Mouse (Mus musculus) kidney, embryonic 16.5 days (tissue): ENCODE measurements around the gene Mrnip. TPM values are rescaled to one million over a fixed set of nuclear protein-coding genes. Genes with fewer than 3 reads are reported as not detected.
A peak's percentile ranks its signal among the peaks of the same experiment; 100 is the strongest.

ENCODE experiments used
- ATAC-seq: fragments of 200-750 bp; cut with Nextera tagmentation; 2 replicates; pipeline ENCODE4 v1.8.0; 2017; ENCODE audit warnings: moderate TSS enrichment; ENCODE audit not compliant: low FRiP score, low TSS enrichment
- H3K27ac ChIP-seq: fragments of 300-500 bp; sonication (generic); 2 replicates; pipeline ENCODE4 v1.5.1; 2014; ENCODE audit warnings: low read length
- H3K27me3 ChIP-seq: fragments of 300-500 bp; sonication (generic); 2 replicates; pipeline ENCODE4 v1.6.1; 2014; ENCODE audit warnings: low read length, control low read depth, mixed read lengths; ENCODE audit not compliant: insufficient read depth
- H3K36me3 ChIP-seq: fragments of 300-500 bp; sonication (generic); 2 replicates; pipeline ENCODE4 v1.6.1; 2014; ENCODE audit warnings: low read length, control low read depth, mixed read lengths; ENCODE audit not compliant: insufficient read depth
- H3K4me1 ChIP-seq: fragments of 300-500 bp; sonication (generic); 2 replicates; pipeline ENCODE4 v1.6.1; 2014; ENCODE audit warnings: low read length, control low read depth, mixed read lengths; ENCODE audit not compliant: insufficient read depth
- H3K4me2 ChIP-seq: fragments of 300-500 bp; sonication (generic); replicated peaks from 2 replicates; pipeline ENCODE4 v1.6.1; 2014; ENCODE audit warnings: low read depth, low read length
- H3K4me3 ChIP-seq: fragments of 300-500 bp; sonication (generic); 2 replicates; pipeline ENCODE4 v1.5.1; 2014; ENCODE audit warnings: mild to moderate bottlenecking, low read length
- H3K9ac ChIP-seq: fragments of 300-500 bp; sonication (generic); replicated peaks from 2 replicates; pipeline ENCODE4 v1.6.1; 2014; ENCODE audit warnings: low read length
- H3K9me3 ChIP-seq: fragments of 300-500 bp; sonication (generic); 2 replicates; pipeline ENCODE4 v1.6.1; 2016; ENCODE audit warnings: low read length, control low read depth
- WGBS: fragments of 180-500 bp; shearing (Covaris S2); extraction: QIAGEN DNeasy Blood & Tissue Kit; methylation state at CpG from one replicate; pipeline ENCODE4 v1.1.7; 2014; 5-methylcytosine and 5-hydroxymethylcytosine counted together
- polyA plus RNA-seq: library from polyadenylated mRNA; unstranded; fragments of >200 nt; fragmentation: Nextera tagmentation; extraction: Ambion mirVana; gene quantifications from 2 replicates; pipeline ENCODE4 v1.2.1, GENCODE M21; 2015

Mrnip gene
- polyA plus RNA-seq, 1 experiment from 2014 or later: 21.7 TPM

DNA sequence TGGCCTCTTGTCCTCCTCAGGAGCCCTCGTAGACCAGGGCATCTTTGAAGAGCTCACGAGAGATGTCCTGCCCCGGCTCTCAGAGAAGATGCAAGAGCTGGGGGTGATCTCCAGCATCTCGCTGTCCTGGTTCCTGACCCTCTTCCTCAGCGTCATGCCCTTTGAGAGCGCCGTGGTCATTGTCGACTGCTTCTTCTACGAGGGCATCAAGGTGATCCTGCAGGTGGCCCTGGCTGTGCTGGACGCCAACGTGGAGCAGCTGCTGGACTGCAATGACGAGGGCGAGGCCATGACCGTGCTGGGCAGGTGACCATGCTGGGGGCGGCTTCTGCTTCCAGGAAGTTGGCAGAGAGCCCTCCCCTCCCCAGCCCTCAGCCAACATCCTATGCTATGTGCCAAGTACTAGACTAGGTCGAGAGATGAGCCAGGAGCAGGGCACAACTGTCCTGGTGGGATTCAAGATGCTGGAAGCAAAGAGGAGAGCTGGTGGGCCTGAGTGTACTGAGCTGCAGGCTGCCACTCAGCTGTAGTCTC lies 17.5 kb upstream of the Mrnip start:
- Histone ChIP-seq H3K4me3 (no peak overlapping the region), H3K9me3 (no peaks in the 10 kb centered on the region), H3K4me2 (no peak overlapping the region), H3K9ac (no peak overlapping the region), H3K27ac (no peak overlapping the region), H3K36me3 (peaks cover 62% of the 10 kb centered on the region), H3K4me1 (peaks cover 10% of the 10 kb centered on the region), H3K27me3 (no peaks in the 10 kb centered on the region)
- no peak for ATAC-seq
- 89% methylated on average over 16 of the region's 16 CpGs for WGBS

DNA sequence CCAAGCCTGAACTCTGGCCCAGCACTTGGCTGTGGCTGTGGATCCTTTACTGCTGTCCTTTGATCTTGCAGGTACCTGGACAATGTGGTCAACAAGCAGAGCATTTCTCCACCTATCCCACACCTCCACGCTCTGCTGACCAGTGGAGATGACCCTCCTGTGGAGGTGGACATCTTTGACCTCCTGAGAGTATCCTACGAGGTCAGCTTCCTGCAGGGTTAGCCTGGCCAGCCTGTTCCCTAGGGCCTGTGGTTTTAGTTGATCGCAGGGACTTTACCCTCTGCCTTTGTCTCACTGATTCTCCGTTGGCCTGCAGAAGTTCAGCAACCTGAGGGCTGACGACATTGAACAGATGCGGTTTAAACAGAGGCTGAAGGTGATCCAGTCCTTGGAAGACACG lies 15.9 kb upstream of the Mrnip start:
- H3K4me2 ChIP-seq: no peak overlapping the region
- H3K27me3 ChIP-seq: no peaks in the 10 kb centered on the region
- no peak for ATAC-seq
- WGBS: 86% methylated on average over 7 of the region's 7 CpGs
- peaks cover 56% of the 10 kb centered on the region for H3K36me3 ChIP-seq
- no peak overlapping the region for H3K4me3 ChIP-seq
- no peak overlapping the region for H3K9ac ChIP-seq
- H3K27ac ChIP-seq: no peak overlapping the region
- no peaks in the 10 kb centered on the region for H3K9me3 ChIP-seq
- H3K4me1 ChIP-seq: peaks cover 10% of the 10 kb centered on the region

DNA sequence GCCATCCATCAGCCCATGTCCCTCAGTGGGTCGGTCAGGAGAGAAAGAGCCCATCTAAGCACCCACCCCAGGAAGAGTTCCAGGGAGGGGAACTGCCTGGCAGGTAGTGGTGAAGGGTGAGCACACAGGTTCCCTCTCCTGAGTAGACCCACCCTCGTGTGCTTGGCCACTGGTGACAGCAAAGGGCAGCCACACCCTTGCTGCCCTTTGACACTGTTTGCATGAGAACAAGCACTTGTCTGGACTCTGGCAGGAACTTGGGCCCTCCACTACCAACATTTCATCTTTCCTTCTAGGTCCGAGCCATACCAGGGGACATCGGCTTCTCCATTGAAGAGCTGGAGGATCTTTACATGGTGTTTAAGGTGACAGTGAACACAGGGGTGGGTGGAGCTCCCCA lies 14.9 kb upstream of the Mrnip start:
- peaks cover under 1% of the 10 kb centered on the region; the same call in 1 of the 2 replicates for H3K4me1 ChIP-seq
- no peak overlapping the region for H3K9ac ChIP-seq
- H3K4me3 ChIP-seq: no peak overlapping the region
- H3K27me3 ChIP-seq: no peaks in the 10 kb centered on the region
- ATAC-seq: no peak
- H3K4me2 ChIP-seq: no peak overlapping the region
- H3K27ac ChIP-seq: no peak overlapping the region
- no peaks in the 10 kb centered on the region for H3K9me3 ChIP-seq
- H3K36me3 ChIP-seq: peaks cover 60% of the 10 kb centered on the region
- 74% methylated on average over 4 of the region's 4 CpGs for WGBS

DNA sequence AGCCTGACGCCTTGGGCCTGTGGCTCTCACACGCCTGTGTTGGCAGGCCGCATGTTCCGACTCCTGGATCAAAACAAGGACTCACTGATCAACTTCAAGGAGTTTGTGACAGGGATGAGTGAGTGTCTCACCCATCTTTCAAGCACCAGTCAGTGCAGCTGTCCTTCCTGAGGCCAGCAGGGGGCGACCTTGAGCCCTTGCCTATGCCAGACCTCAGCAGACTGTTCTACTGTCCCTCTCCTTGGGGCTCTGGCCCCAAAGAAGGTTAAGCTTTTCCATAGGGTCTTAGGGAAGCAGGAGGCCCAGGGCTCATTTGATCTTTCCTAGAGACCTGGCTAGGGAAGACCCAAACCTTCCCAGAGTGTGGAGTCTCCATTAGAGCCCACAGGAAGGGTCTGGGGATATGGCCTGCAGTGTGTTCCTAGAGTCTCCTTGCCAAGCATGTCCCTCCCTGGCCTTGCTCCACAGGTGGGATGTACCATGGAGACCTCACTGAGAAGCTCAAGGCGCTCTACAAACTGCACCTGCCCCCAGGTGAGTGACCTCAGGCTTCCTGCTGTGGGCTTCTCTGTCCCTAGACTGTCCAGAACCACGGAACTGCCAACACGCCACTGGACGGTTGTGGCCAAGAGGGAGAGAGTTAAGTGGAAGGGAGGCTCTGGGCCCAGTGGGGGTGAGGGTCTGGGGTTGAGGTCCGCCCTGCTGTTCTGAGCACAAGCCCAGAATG lies 12.5 kb upstream of the Mrnip start:
- Histone ChIP-seq H3K36me3 (peaks cover 48% of the 10 kb centered on the region), H3K4me3 (no peak overlapping the region), H3K27ac (no peak overlapping the region), H3K27me3 (no peaks in the 10 kb centered on the region), H3K9me3 (no peaks in the 10 kb centered on the region), H3K4me1 (no peaks in the 10 kb centered on the region), H3K4me2 (no peak overlapping the region), H3K9ac (no peak overlapping the region)
- WGBS: 61% methylated on average over 10 of the region's 10 CpGs
- peak; percentile 46 for ATAC-seq

DNA sequence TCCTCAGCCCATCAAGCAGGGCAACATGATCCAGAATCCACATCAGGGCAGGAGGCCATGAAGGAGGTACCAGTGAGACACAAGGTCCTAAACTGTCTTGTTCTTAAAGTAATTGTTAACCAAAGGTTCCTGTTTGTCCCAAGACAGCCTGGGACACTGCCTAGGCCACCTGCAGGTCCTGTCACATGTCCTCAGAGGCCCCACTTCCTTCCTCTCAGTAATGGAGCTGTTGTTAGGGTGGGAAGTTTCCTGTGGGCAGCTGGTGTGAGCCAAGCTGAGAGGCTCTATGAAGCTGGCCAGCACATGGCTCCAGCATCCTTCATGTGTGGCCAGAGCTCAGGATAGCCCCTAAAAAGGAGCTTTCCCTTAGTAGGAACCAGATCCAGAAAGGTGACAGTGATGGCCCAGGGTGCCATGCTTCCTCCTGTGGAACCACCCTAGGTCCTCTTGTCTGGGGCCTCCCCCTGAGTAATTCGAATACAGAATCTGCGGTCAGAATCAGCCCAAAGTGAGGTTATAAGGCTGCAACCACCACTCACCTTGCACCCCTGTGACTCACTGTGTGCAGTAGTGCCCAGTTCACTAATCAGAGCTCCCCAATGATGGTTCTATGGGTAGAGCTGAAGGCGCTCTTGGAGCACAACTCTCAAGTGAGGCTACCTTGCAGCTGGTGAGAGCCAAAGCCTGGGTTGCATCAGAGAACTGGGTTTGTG lies 11.8 kb upstream of the Mrnip start:
- Histone ChIP-seq H3K4me2 (no peak overlapping the region), H3K27me3 (no peaks in the 10 kb centered on the region), H3K36me3 (peaks cover 41% of the 10 kb centered on the region), H3K9me3 (no peaks in the 10 kb centered on the region), H3K9ac (no peak overlapping the region), H3K4me3 (no peak overlapping the region), H3K4me1 (no peaks in the 10 kb centered on the region), H3K27ac (no peak overlapping the region)
- whole genome bisulfite sequencing: 87% methylated on average over 3 of the region's 3 CpGs
- no peak for ATAC-seq

DNA sequence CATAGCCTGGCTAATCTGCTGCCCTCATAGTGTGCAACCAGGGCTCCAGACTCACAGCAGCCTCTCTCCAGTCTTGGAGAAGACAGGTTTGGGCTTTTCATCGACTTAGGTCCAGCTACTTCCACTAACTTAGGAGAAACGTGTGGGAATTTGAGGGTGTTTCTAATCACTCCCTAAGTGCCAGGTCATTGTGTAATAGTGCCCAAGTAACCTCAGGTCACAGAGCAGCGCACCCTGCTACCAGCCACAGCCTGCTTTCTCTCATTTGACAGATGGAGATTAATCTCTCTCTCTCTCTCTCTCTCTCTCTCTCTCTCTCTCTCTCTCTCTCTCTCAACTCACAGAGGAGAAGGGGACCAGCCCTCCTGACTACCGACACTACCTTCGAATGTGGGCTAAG lies 5.9 kb upstream of the Mrnip start:
- ATAC-seq: no peak
- WGBS: 84% methylated on average over 5 of the region's 5 CpGs

DNA sequence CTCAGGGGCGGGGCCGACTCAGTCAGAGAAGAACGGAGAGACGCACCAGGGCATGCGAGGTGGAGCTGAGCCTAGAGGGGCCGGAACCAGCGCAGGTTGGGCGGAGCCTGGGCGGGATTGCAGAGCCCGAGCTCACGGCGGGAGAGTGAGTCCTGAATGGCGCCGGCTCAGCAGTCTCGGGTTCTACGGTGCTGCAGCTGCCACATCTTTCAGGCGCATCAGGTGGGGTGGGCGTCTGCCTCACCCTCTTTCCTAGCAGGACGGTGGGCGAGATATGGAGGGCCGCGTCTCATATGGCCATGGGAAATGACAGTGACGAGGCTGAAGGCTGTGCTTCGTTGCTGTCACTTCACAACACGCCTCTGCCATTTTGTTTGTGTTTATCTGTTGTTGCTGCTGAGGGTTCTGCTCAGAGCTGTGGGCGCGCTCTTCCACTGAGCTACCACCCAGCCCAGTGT lies 515 bp downstream of the Mrnip start:
- peaks cover 17% of the 10 kb centered on the region for H3K36me3 ChIP-seq
- H3K27ac ChIP-seq: peak overlapping the region; percentile 17; the same call in 1 of the 2 replicates
- ATAC-seq: peak; percentile 99
- H3K9ac ChIP-seq: peak overlapping the region; percentile 79
- H3K9me3 ChIP-seq: no peaks in the 10 kb centered on the region
- H3K4me2 ChIP-seq: peak overlapping the region; percentile 87
- H3K4me1 ChIP-seq: peaks cover 6% of the 10 kb centered on the region
- WGBS: under 1% methylated on average over 27 of the region's 27 CpGs
- peak overlapping the region; percentile 71 for H3K4me3 ChIP-seq
- no peaks in the 10 kb centered on the region for H3K27me3 ChIP-seq

More for the DNA sequence above, 5.9 kb upstream of the Mrnip start:
- Histone ChIP-seq H3K4me3 (no peak overlapping the region), H3K4me1 (no peaks in the 10 kb centered on the region), H3K27ac (no peak overlapping the region), H3K36me3 (peaks cover 40% of the 10 kb centered on the region), H3K9ac (no peak overlapping the region), H3K4me2 (no peak overlapping the region), H3K9me3 (no peaks in the 10 kb centered on the region), H3K27me3 (no peaks in the 10 kb centered on the region)

DNA sequence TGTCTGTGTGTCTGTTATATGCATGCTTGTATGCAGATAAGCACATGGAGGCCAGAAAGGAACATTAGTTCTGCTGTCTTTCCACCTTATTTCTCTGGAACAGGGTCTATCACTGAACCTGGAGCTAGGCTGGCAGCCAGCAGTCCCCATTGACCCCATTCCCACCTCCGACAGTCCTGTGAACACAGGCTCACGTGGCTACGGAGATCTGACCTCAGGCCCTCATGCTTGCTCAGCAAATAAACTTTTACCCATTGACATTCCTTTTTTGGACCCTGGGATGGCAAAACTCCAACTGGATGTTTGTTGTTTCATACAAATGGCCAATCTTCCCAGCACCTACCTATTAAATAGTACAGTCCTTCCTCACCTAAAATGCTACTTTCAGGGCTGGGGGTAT lies 2.1 kb downstream of the Mrnip start:
- no peak for ATAC-seq
- Histone ChIP-seq H3K9ac (no peak overlapping the region), H3K4me3 (no peak overlapping the region), H3K27me3 (no peaks in the 10 kb centered on the region), H3K9me3 (no peaks in the 10 kb centered on the region), H3K27ac (peak overlapping the region; percentile 26), H3K36me3 (peaks cover 8% of the 10 kb centered on the region), H3K4me1 (peaks cover 6% of the 10 kb centered on the region), H3K4me2 (no peak overlapping the region)
- 75% methylated on average over 3 of the region's 3 CpGs for WGBS

DNA sequence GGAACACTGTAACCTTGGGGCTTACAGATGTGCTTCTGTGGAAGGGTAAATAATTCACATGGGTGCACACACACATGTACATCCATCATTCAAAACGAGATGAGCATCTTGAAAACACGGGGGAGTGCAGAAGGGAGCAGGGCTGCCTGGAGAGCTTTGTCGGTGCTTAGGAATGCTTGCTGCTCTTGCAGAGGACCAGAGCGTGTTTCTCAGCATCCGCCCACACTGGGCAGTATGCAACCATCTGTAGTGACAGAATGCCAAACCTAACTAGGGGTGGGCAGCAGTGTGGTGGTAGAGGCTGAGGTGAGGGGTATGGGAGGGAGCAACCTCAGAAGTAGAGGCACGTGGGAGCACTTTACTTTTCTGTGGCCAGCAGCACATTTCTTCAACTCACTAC lies 2.9 kb downstream of the Mrnip start:
- no peak for ATAC-seq
- Histone ChIP-seq H3K27ac (no peak overlapping the region), H3K4me1 (peaks cover 6% of the 10 kb centered on the region)

More for the DNA sequence above, 2.9 kb downstream of the Mrnip start:
- no peak overlapping the region for H3K9ac ChIP-seq
- 58% methylated on average over 6 of the region's 6 CpGs for WGBS
- H3K4me2 ChIP-seq: no peak overlapping the region
- no peaks in the 10 kb centered on the region for H3K27me3 ChIP-seq
- H3K4me3 ChIP-seq: no peak overlapping the region
- peaks cover 2% of the 10 kb centered on the region; the same call in 1 of the 2 replicates for H3K36me3 ChIP-seq
- H3K9me3 ChIP-seq: no peaks in the 10 kb centered on the region
